Mouse (Mus musculus) limb, embryonic 11.5 days (tissue): ENCODE results near the gene Eya3. TPM values are rescaled to one million over a fixed set of nuclear protein-coding genes. Genes with fewer than 3 reads are reported as not detected.

Experiments
- ATAC-seq: fragments of 200-750 bp; cut with Nextera tagmentation; 2 replicates; pipeline ENCODE4 v1.8.0; 2017; ENCODE audit warnings: low read depth; ENCODE audit not compliant: insufficient number of reproducible peaks, low FRiP score, low TSS enrichment
- DNase-seq: peaks from one replicate; pipeline ENCODE4 v3.0.0-alpha.2; 2015; ENCODE audit warnings: low spot score
- H3K27ac ChIP-seq: fragments of 300-500 bp; sonication (generic); replicated peaks from 2 replicates; pipeline ENCODE4 v1.5.1; 2014; ENCODE audit warnings: low read depth, mild to moderate bottlenecking, low read length
- H3K27me3 ChIP-seq: fragments of 300-500 bp; sonication (generic); 2 replicates; pipeline ENCODE4 v1.6.1; 2014; ENCODE audit warnings: mild to moderate bottlenecking, low read length, mixed read lengths; ENCODE audit not compliant: control insufficient read depth, insufficient read depth
- H3K36me3 ChIP-seq: fragments of 300-500 bp; sonication (generic); 2 replicates; pipeline ENCODE4 v1.6.1; 2014; ENCODE audit warnings: mild to moderate bottlenecking, low read length, moderate library complexity, mixed read lengths; ENCODE audit not compliant: control insufficient read depth, insufficient read depth
- H3K4me1 ChIP-seq: fragments of 300-500 bp; sonication (generic); 2 replicates; pipeline ENCODE4 v1.6.1; 2014; ENCODE audit warnings: low read length, mixed read lengths; ENCODE audit not compliant: control insufficient read depth, insufficient read depth
- H3K4me2 ChIP-seq: fragments of 300-500 bp; sonication (generic); 2 replicates; pipeline ENCODE4 v1.6.1; 2014; ENCODE audit warnings: low read depth, mild to moderate bottlenecking, moderate library complexity; ENCODE audit not compliant: severe bottlenecking
- H3K4me3 ChIP-seq: fragments of 300-500 bp; sonication (generic); 2 replicates; pipeline ENCODE4 v1.5.1; 2014; ENCODE audit warnings: low read depth, low read length
- H3K9ac ChIP-seq: fragments of 300-500 bp; sonication (generic); 2 replicates; pipeline ENCODE4 v1.6.1; 2014; ENCODE audit warnings: mild to moderate bottlenecking, low read length
- H3K9me3 ChIP-seq: fragments of 300-500 bp; sonication (generic); 2 replicates; pipeline ENCODE4 v1.6.1; 2016; ENCODE audit warnings: low read length; ENCODE audit not compliant: control insufficient read depth
- WGBS: fragments of 180-500 bp; shearing (Covaris S2); extraction: QIAGEN DNeasy Blood & Tissue Kit; methylation state at CpG from one replicate; pipeline ENCODE4 v1.1.7; 2014; 5-methylcytosine and 5-hydroxymethylcytosine counted together
- polyA plus RNA-seq: library from polyadenylated mRNA; unstranded; fragments of >200 nt; fragmentation: Nextera tagmentation; extraction: Ambion mirVana; gene quantifications from 2 replicates; pipeline ENCODE4 v1.2.1, GENCODE M21; 2014

Eya3 gene
- polyA plus RNA-seq, 1 experiment from 2014 or later: 40.1 TPM

DNA sequence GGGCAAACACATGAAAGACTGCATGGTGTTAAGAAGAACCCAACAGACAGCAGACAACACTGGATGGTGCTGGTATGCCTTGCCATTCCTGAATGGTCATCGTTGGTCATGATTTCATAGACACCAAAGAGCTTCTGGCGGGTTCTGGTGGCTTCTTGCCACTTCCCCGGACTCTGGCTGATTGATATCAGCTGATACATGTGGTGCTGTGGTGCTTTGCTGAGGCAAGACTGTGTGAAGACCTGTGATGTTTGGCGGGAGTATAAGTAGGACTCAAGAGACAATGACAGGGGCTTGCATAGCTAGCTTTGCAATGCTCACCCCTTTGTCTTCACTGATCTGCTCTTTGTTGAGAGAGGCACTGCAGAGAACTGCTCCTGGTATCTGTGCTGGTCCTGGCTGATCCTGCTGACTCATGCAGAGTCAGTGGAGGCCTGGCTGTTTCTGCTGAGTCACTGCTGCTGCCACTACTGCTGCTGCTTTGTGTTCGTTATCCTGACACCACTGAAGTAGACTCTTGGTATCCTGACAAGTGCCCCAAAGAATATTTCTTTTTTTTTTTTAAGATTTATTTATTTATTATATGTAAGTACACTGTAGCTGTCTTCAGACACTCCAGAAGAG, 14.6 kb upstream of the Eya3 start:
- H3K4me2 ChIP-seq: no peak overlapping the region
- no peaks in the 10 kb centered on the region for H3K27me3 ChIP-seq
- no peaks in the 10 kb centered on the region for H3K9me3 ChIP-seq
- no peaks in the 10 kb centered on the region for H3K4me1 ChIP-seq
- no peak overlapping the region for H3K4me3 ChIP-seq
- ATAC-seq (no peak), DNase-seq (no peak)
- no peak overlapping the region for H3K27ac ChIP-seq
- WGBS: 88% methylated on average over 5 of the region's 5 CpGs
- H3K36me3 ChIP-seq: no peaks in the 10 kb centered on the region
- H3K9ac ChIP-seq: no peak overlapping the region

DNA sequence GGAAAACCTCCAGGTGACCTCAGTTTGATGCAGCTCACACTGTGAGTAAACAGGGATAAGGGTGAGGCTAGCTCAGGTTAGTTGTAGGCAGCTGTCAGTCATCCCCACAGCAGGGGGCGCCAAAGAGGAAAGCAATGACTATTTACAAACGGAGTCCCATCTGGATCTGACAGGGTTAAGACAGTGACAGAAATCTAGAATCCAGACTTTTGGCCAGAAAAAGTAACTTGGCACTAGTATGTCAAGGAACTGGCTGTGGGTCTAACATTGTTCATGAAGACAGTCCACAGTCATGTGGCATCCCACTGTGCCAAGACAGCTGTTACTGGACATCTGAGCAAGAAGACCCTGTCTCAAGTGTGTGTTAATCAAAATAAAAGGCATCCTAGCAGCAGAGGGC, 10.0 kb upstream of the Eya3 start:
- no peak overlapping the region for H3K4me2 ChIP-seq
- 15% methylated on average over 2 of the region's 2 CpGs for WGBS
- no peaks in the 10 kb centered on the region for H3K4me1 ChIP-seq
- no peak overlapping the region for H3K4me3 ChIP-seq
- H3K9me3 ChIP-seq: no peaks in the 10 kb centered on the region
- H3K9ac ChIP-seq: no peak overlapping the region
- H3K27me3 ChIP-seq: no peaks in the 10 kb centered on the region
- DNase-seq (peak; percentile 49), ATAC-seq (no peak)
- H3K36me3 ChIP-seq: no peaks in the 10 kb centered on the region
- no peak overlapping the region for H3K27ac ChIP-seq

DNA sequence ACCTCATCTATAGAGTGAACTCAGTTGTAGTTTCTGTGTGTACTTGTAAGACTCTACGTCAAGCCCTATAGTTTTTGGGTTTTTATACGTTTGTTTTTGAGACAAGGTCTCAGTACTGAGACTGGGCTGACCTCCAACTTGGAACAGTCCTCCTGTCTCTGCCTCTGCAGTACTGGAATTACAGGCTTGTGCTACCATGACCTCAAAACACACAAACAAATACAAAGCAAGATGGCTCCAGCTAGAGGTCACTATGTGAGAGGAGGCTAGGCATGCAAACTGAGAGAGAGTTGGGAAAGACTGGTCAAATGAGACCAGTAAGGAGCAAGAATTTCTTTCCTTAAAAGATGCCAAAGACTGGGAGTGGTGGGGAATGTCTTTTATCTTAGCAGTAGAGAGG, 2.8 kb upstream of the Eya3 start:
- H3K9me3 ChIP-seq: no peaks in the 10 kb centered on the region
- no peak overlapping the region for H3K4me2 ChIP-seq
- no peak overlapping the region for H3K9ac ChIP-seq
- ATAC-seq: no peak
- H3K36me3 ChIP-seq: no peaks in the 10 kb centered on the region
- H3K27ac ChIP-seq: no peak overlapping the region
- no peak overlapping the region for H3K4me3 ChIP-seq
- no peaks in the 10 kb centered on the region; the same call in 1 of the 2 replicates for H3K4me1 ChIP-seq
- 94% methylated on average over 2 of the region's 2 CpGs for WGBS
- DNase-seq: no peak
- no peaks in the 10 kb centered on the region for H3K27me3 ChIP-seq

DNA sequence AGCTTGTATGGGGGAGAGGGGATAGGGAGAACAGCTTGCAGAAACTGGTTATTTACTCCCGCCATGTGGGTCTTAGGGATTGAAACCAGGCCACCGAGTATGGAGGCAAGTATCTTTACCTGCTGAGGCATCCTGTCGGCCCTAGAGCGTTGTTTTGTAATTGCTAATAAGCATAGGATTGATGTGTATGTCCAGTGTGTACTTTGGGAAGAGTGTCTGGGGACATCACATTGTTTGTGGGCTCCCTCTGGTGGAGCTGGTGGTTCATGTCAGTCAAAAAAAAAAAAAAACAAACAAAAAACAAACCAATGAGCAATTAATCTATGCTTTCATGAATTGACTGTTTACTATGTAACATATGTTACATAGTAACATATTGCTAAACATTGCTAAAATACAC, 2.2 kb upstream of the Eya3 start:
- Histone ChIP-seq H3K27ac (no peak overlapping the region), H3K4me3 (no peak overlapping the region), H3K9ac (no peak overlapping the region), H3K4me1 (no peaks in the 10 kb centered on the region; the same call in 1 of the 2 replicates), H3K27me3 (no peaks in the 10 kb centered on the region), H3K9me3 (no peaks in the 10 kb centered on the region), H3K36me3 (no peaks in the 10 kb centered on the region), H3K4me2 (no peak overlapping the region)
- no peak for ATAC-seq
- DNase-seq: peak; percentile 39
- 57% methylated on average over 4 of the region's 4 CpGs for WGBS

DNA sequence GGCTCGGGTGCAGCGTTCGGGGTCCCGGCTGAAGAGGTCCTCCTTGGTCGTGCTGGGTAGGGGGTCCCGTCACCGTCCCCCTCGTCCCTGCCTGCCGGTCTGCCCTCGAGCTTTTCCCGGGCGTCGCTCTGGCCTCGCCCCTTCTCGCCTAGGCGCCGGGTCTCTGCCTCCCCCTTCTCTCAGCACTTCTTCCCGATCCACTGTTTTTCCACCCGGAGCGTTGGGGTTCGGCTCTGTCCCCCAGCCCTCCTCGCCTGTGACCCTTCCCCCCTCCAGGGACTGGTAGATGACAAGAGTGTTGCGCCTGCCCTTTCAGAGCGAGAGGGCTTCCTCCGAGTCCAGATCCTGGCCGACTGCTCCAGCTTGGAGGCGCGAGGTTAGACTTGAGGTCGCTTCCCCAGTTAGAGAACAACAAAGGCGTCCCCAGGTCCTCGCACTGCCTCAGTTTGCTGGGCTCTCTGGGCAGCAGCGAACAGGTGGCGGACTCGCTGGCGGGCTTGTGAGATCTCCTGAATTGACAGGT, 465 bp downstream of the Eya3 start:
- Histone ChIP-seq H3K9me3 (no peaks in the 10 kb centered on the region), H3K36me3 (no peaks in the 10 kb centered on the region; the same call in 1 of the 2 replicates), H3K4me1 (no peaks in the 10 kb centered on the region; the same call in 1 of the 2 replicates), H3K4me2 (peak overlapping the region; percentile 82), H3K4me3 (peak overlapping the region; percentile 95), H3K27ac (peak overlapping the region; percentile 68), H3K9ac (peak overlapping the region; percentile 88), H3K27me3 (no peaks in the 10 kb centered on the region)
- DNase-seq (peak; percentile 45), ATAC-seq (peak; percentile 82)
- WGBS: under 1% methylated on average over 35 of the region's 35 CpGs

- Histone ChIP-seq H3K4me2 (no peak overlapping the region), H3K4me1 (no peaks in the 10 kb centered on the region), H3K9ac (no peak overlapping the region), H3K4me3 (no peak overlapping the region), H3K27me3 (no peaks in the 10 kb centered on the region), H3K9me3 (no peaks in the 10 kb centered on the region), H3K36me3 (no peaks in the 10 kb centered on the region), H3K27ac (no peak overlapping the region)
- 86% methylated on average over 7 of the region's 7 CpGs for WGBS
- DNase-seq (no peak), ATAC-seq (no peak)
Observed at GRCm38 (mm10) chr4:132647439-132647838, 8.7 kb downstream of the Eya3 start.

DNA sequence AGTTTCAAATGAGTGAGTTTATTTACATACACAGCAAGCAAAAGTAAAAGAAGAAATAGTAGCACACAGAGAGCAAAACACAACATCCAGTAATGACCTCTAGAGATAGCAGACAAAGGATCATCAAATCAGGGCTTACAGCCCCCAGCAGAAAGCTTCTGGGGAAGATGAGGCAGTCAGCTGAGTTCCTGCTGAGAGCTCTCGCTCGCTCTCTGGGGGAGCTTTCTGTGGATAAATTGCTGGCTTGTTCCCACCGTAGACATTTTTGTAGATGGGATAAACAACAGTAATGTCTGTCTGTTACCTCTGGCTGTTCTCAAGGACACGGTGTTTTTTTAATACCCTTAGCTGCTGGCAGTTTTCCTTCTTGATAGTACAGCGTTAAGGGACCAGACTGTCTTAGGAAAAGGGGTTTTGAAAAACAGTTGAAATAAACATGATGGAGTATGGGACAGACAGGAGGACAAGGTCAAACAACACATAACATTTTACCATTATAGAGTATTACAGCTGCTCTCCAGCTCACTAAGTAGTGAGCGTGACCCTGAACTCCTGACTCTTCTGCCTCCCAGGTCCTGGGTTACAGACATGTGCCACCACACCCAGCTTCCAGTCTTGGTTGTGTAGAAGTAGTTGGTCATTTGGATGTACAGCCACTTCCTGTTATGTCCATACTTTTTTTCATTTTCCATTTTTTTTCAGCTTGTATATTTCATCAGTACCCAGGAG, 10.6 kb downstream of the Eya3 start:
- DNase-seq (no peak), ATAC-seq (no peak)
- 83% methylated on average over 6 of the region's 6 CpGs for WGBS
- Histone ChIP-seq H3K27ac (no peak overlapping the region), H3K4me3 (no peak overlapping the region), H3K4me2 (no peak overlapping the region), H3K36me3 (no peaks in the 10 kb centered on the region), H3K27me3 (no peaks in the 10 kb centered on the region), H3K9ac (no peak overlapping the region), H3K4me1 (no peaks in the 10 kb centered on the region), H3K9me3 (no peaks in the 10 kb centered on the region)

DNA sequence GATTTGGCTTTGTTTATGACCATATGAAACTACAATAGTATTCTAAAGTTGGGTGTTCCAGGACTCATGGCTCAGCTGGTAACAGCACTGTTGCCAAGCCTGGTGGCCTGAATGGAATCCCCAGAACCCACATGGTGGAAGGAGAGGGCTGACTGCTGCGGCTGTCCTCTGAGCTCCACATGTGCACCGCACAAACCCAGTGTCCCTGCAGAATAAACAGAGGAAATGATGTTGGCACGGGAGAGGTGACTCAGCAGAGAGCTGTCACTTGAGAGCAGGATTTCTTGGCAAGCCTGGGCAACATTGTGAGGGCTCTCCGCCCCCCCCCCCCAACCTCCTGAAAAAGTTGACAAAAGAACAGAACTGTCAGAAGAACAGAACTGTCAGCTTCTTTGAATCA, 14.1 kb downstream of the Eya3 start:
- Histone ChIP-seq H3K9me3 (no peaks in the 10 kb centered on the region), H3K36me3 (no peaks in the 10 kb centered on the region), H3K4me3 (no peak overlapping the region), H3K9ac (no peak overlapping the region), H3K4me1 (no peaks in the 10 kb centered on the region), H3K4me2 (no peak overlapping the region), H3K27me3 (no peaks in the 10 kb centered on the region), H3K27ac (no peak overlapping the region)
- ATAC-seq: no peak
- WGBS: 64% methylated on average over 4 of the region's 4 CpGs
- no peak for DNase-seq
